Mouse (Mus musculus): ENCODE results near the gene St6galnac5.

Gene St6galnac5

GRCm38 (mm10) chr3:152950914-152951313, 31.1 kb downstream of the St6galnac5 start:
- in situ Hi-C loops (cut with MboI; ENCODE audit: low sequenced_read_pairs) = no loop called here

- in situ Hi-C loops (cut with MboI; ENCODE audit: low sequenced_read_pairs) = no loop called here
Observed at GRCm38 (mm10) chr3:152950299-152950698, 31.7 kb downstream of the St6galnac5 start.

- in situ Hi-C loops (cut with MboI; ENCODE audit: low sequenced_read_pairs) = no loop called here
Observed at GRCm38 (mm10) chr3:152949233-152949777, 32.7 kb downstream of the St6galnac5 start.

GRCm38 (mm10) chr3:152948556-152948955, 33.5 kb downstream of the St6galnac5 start:
- in situ Hi-C loops (cut with MboI; ENCODE audit: low sequenced_read_pairs) = no loop called here

GRCm38 (mm10) chr3:152947031-152947640, 34.9 kb downstream of the St6galnac5 start:
- in situ Hi-C loops (cut with MboI; ENCODE audit: low sequenced_read_pairs) = no loop called here

- in situ Hi-C loops (cut with MboI; ENCODE audit: low sequenced_read_pairs) = no loop called here
Observed at GRCm38 (mm10) chr3:152944766-152945165, 37.3 kb downstream of the St6galnac5 start.

- in situ Hi-C loops (cut with MboI; ENCODE audit: low sequenced_read_pairs) = no loop called here
Observed at GRCm38 (mm10) chr3:152942985-152943384, 39.1 kb downstream of the St6galnac5 start.

GRCm38 (mm10) chr3:152941671-152942070, 40.4 kb downstream of the St6galnac5 start:
- in situ Hi-C loops (cut with MboI; ENCODE audit: low sequenced_read_pairs) = no loop called here

- in situ Hi-C loops (cut with MboI; ENCODE audit: low sequenced_read_pairs) = no loop called here
Observed at GRCm38 (mm10) chr3:152936313-152936712, 45.7 kb downstream of the St6galnac5 start.

- in situ Hi-C loops (cut with MboI; ENCODE audit: low sequenced_read_pairs) = no loop called here
Observed at GRCm38 (mm10) chr3:152933737-152934136, 48.3 kb downstream of the St6galnac5 start.

GRCm38 (mm10) chr3:152932544-152932943, 49.5 kb downstream of the St6galnac5 start:
- in situ Hi-C loops (cut with MboI; ENCODE audit: low sequenced_read_pairs) = no loop called here

- in situ Hi-C loops (cut with MboI; ENCODE audit: low sequenced_read_pairs) = no loop called here
Observed at GRCm38 (mm10) chr3:152932096-152932495, 50.0 kb downstream of the St6galnac5 start.

- in situ Hi-C loops (cut with MboI; ENCODE audit: low sequenced_read_pairs) = no loop called here
Observed at GRCm38 (mm10) chr3:152931354-152931753, 50.7 kb downstream of the St6galnac5 start.

- in situ Hi-C loops (cut with MboI; ENCODE audit: low sequenced_read_pairs) = no loop called here
Observed at GRCm38 (mm10) chr3:152929788-152930281, 52.2 kb downstream of the St6galnac5 start.

GRCm38 (mm10) chr3:152929256-152929787, 52.7 kb downstream of the St6galnac5 start:
- in situ Hi-C loops (cut with MboI; ENCODE audit: low sequenced_read_pairs) = no loop called here

- in situ Hi-C loops (cut with MboI; ENCODE audit: low sequenced_read_pairs) = no loop called here
Observed at GRCm38 (mm10) chr3:152928287-152928975, 53.6 kb downstream of the St6galnac5 start.

- in situ Hi-C loops (cut with MboI; ENCODE audit: low sequenced_read_pairs) = no loop called here
Observed at GRCm38 (mm10) chr3:152926166-152926565, 55.9 kb downstream of the St6galnac5 start.

GRCm38 (mm10) chr3:152925364-152925763, 56.7 kb downstream of the St6galnac5 start:
- in situ Hi-C loops (cut with MboI; ENCODE audit: low sequenced_read_pairs) = no loop called here

GRCm38 (mm10) chr3:152923530-152923929, 58.5 kb downstream of the St6galnac5 start:
- in situ Hi-C loops (cut with MboI; ENCODE audit: low sequenced_read_pairs) = no loop called here

GRCm38 (mm10) chr3:152920365-152920764, 61.7 kb downstream of the St6galnac5 start:
- in situ Hi-C loops (cut with MboI; ENCODE audit: low sequenced_read_pairs) = no loop called here

- in situ Hi-C loops (cut with MboI; ENCODE audit: low sequenced_read_pairs) = no loop called here
Observed at GRCm38 (mm10) chr3:152919101-152919500, 62.9 kb downstream of the St6galnac5 start.

- in situ Hi-C loops (cut with MboI; ENCODE audit: low sequenced_read_pairs) = no loop called here
Observed at GRCm38 (mm10) chr3:152917579-152917978, 64.5 kb downstream of the St6galnac5 start.

Measured in CH12F3 (cell line).